Mouse (Mus musculus) bone marrow, adult 2 months (tissue): ENCODE data around the gene Ice2.

Source experiments
- CTCF ChIP-seq: fragments of 200-500 bp; IDR thresholded peaks from 2 replicates; pipeline ENCODE4 v1.5.1; 2011; ENCODE audit warnings: low read length, control low read depth; ENCODE audit not compliant: control insufficient read depth, insufficient read depth
- POLR2A ChIP-seq: fragments of 200-500 bp; IDR thresholded peaks from 2 replicates; pipeline ENCODE4 v1.6.1; 2011; ENCODE audit warnings: low read depth, mild to moderate bottlenecking, control low read depth, low read length, borderline replicate concordance; ENCODE audit not compliant: control insufficient read depth

DNA sequence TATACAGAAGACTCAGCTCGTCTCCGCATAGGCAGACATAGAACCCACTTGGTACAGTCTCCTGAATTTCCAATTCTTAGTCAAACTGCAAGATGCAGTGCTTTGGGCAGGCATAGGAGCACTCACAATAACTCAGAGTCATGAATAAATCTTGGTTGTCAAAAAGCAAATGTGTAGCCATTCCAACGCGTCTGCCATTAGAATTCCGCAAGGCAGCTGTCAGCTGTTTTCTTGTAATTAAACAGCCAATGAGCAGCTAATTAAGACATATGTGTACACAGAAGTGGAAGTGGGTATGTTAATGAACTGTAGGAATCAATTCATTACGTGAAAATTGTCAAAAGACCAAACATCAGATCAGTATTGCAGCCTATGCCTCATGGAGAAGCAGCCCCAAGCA is 43.5 kb upstream of the Ice2 start:
- TF ChIP-seq CTCF (no peak), POLR2A (no peak)
